Mouse (Mus musculus): ENCODE results near the gene Plekho2. TPM values are rescaled to one million over a fixed set of nuclear protein-coding genes. Genes with fewer than 3 reads are reported as not detected.
A peak's percentile ranks its signal among the peaks of the same experiment; 100 is the strongest.

Plekho2 gene
- total and polyA plus RNA-seq, 3 experiments, result 7.9 to 33.8 (median 13.9) TPM

DNA sequence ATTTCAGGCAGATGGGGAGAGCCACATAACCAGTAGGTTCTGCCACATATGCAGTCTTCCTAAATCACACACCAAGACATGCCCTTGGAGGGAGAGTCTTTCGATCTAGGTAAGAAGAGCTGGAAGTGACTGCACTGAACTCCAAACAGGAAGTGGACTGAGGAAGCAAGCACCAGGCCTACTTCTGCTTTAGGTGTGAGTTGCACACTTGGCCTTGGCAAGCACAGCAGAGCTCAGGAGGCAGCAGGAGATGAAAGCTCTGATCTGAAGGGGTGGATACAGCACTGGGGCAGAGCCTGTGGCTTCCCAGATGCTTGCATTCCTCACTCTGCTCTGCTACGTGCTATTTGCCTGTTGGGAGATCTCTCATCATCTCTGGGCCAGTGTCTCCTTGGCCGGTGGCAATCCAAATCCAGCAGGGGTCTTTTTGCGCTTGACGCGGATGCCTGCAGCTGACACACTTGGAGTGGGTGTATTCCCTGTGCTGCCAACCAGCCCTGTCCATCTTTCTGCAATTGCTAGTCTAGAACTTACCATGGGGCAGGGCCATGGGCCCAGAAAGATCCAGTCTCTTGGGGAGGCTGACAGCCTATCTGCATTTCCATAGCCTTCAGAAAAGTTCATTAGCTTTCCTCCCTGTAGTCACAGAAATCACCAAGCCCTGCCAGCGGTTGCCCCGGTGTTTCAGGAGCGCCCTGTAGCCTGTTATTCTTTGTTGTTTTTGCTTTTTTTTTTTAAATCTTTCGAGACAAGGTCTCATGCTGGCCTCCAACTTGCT is 34.0 kb downstream of the Plekho2 start (continued):
- no peak for TF ChIP-seq JUN (IDR thresholded peaks at IDR 0.05; ENCODE audit: insufficient read depth, low read depth, low read length)
- no peak for TF ChIP-seq TBP (conservative IDR thresholded peaks at IDR 0.05; ENCODE audit: low read depth, low read length)
- no peak for TF ChIP-seq POLR2AphosphoS2 (IDR thresholded peaks at IDR 0.05; ENCODE audit: low read depth, low read length)
- TF ChIP-seq ETS1 (conservative IDR thresholded peaks at IDR 0.05; ENCODE audit: low read depth, low read length), result 0 out of 2 replicates have a peak, but pooled peaks have one; percentile 11
- TF ChIP-seq USF2 (conservative IDR thresholded peaks at IDR 0.05; ENCODE audit: low read depth, low read length), result no peak
- no peak for TF ChIP-seq SIN3A (IDR thresholded peaks at IDR 0.05; ENCODE audit: low read length)
- no peak for TF ChIP-seq CHD1 (IDR thresholded peaks at IDR 0.05; ENCODE audit: low read depth, low read length)

DNA sequence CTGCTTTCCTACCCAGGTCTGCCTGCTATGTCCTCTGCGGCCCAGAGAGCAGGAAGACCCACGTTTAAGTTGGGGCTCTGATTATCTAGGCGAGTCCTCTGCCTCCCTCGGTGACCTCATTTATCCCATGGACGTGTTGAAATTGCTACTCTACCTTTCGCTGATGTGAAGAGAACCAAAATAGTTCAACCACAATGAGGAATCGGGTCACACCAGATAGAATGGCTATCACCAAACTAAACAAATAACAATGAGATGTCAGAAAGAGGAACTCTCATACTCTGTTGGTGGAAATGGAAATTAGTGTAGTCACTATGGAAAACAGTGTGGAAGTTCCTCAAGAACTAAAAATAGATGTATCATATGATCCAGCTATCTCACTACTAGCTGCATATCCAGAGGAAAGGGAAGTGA is 37.7 kb downstream of the Plekho2 start:
- TF ChIP-seq MEF2A (IDR thresholded peaks at IDR 0.05; ENCODE audit: borderline replicate concordance, low read depth, low read length), result peak; percentile 94
- TF ChIP-seq HCFC1 (IDR thresholded peaks at IDR 0.05; ENCODE audit: low read depth, low read length), result no peak
- TF ChIP-seq MAFK (IDR thresholded peaks at IDR 0.05; ENCODE audit: insufficient replicate concordance, low read length), result no peak
- peak; percentile 69 for TF ChIP-seq BHLHE40 (IDR thresholded peaks at IDR 0.05; ENCODE audit: low read depth, low read length)
- no peak for TF ChIP-seq CHD1 (IDR thresholded peaks at IDR 0.05; ENCODE audit: low read depth, low read length)
- peak; percentile 43 for TF ChIP-seq JUN (IDR thresholded peaks at IDR 0.05; ENCODE audit: insufficient read depth, low read depth, low read length)
- no peak for TF ChIP-seq ZKSCAN1 (IDR thresholded peaks at IDR 0.05; ENCODE audit: borderline replicate concordance, low read depth, low read length)
- peak; percentile 36; the same call in 1 of the 2 replicates for TF ChIP-seq IRF4 (IDR thresholded peaks at IDR 0.05; ENCODE audit: low read depth, low read length)
- no peak for TF ChIP-seq CHD2 (IDR thresholded peaks at IDR 0.05; ENCODE audit: low read length)
- peak; percentile 76; the same call in 1 of the 2 replicates for TF ChIP-seq ETS1 (conservative IDR thresholded peaks at IDR 0.05; ENCODE audit: low read depth, low read length)
- no peak for TF ChIP-seq GABPA (IDR thresholded peaks at IDR 0.05; ENCODE audit: insufficient replicate concordance, low read depth, low read length)
- TF ChIP-seq EP300 (IDR thresholded peaks at IDR 0.05; ENCODE audit: low read length), result peak; percentile 84
- TF ChIP-seq E2F4 (IDR thresholded peaks at IDR 0.05; ENCODE audit: insufficient replicate concordance, low read depth, low read length), result no peak
- 0 out of 2 replicates have a peak, but pooled peaks have one; percentile 28 for TF ChIP-seq JUND (conservative IDR thresholded peaks at IDR 0.05; ENCODE audit: low read depth, low read length)
- peak; percentile 32; the same call in 1 of the 2 replicates for TF ChIP-seq TCF12 (IDR thresholded peaks at IDR 0.05; ENCODE audit: low read depth, low read length)
- TF ChIP-seq CTCF (conservative IDR thresholded peaks at IDR 0.05 in 1 of 2, IDR thresholded peaks at IDR 0.05 in 1 of 2; ENCODE audit: low read depth in 2 of 2, low read length in 2 of 2), result no peak
- TF ChIP-seq KAT2A (IDR thresholded peaks at IDR 0.05; ENCODE audit: insufficient replicate concordance, low read length), result no peak
- H3K36me3 ChIP-seq (replicated peaks in 1 of 2; ENCODE audit: control insufficient read depth in 1 of 2, insufficient read depth in 1 of 2, low read length in 1 of 2), result no peaks in the 10 kb centered on the region
- in situ Hi-C loops (cut with MboI; ENCODE audit: low pct_ligation_motif_present, low pct_unique_long_range_greater_than_20kb, low sequenced_read_pairs), result no loop called here
- dilution Hi-C loops (cut with MboI; ENCODE audit: extremely low pct_ligation_motif_present, extremely low pct_unique_long_range_greater_than_20kb, low sequenced_read_pairs), result no loop called here
- no peaks in the 10 kb centered on the region for H3K9me3 ChIP-seq (replicated peaks; ENCODE audit: low read length)
- DNase-seq (ENCODE audit: extremely low read depth), result peak; percentile 88
- peak overlapping the region; percentile 60 for H3K4me2 ChIP-seq (ENCODE audit: insufficient read depth, low read depth, poor library complexity, severe bottlenecking)
- peak overlapping the region; percentile 99 for H3K27ac ChIP-seq (ENCODE audit: insufficient read depth, low read depth)
- peaks cover 20 to 74% of the 10 kb centered on the region in 2 experiments for H3K4me1 ChIP-seq (ENCODE audit: control insufficient read depth in 1 of 2, insufficient read depth in 2 of 2)
- peak overlapping the region in 1 of 3 experiments; percentile 25 for H3K4me3 ChIP-seq (replicated peaks in 1 of 3; ENCODE audit: low read depth in 2 of 3, low read length in 2 of 3, poor library complexity in 1 of 3)
- peak overlapping the region; percentile 58 for H3K9ac ChIP-seq (ENCODE audit: insufficient read depth, low read depth)
- no peaks in the 10 kb centered on the region for H3K79me2 ChIP-seq (replicated peaks; ENCODE audit: control insufficient read depth, extremely low read depth, insufficient read depth, poor library complexity, severe bottlenecking)
- H3K27me3 ChIP-seq (replicated peaks), result no peaks in the 10 kb centered on the region
